Mouse (Mus musculus): Measurements from ENCODE around the gene Nkrf. TPM values are rescaled to one million over a fixed set of nuclear protein-coding genes. Genes with fewer than 3 reads are reported as not detected.

Nkrf gene
- polyA plus RNA-seq, 1 experiment from 2014 or later, result 2.6 TPM

- no peaks in the 10 kb centered on the region for H3K27me3 ChIP-seq (ENCODE audit: control insufficient read depth, insufficient read depth, low read length)
- H3K27ac ChIP-seq (replicated peaks; ENCODE audit: low read depth, low read length), result no peak overlapping the region
- H3K4me3 ChIP-seq (ENCODE audit: low read depth, low read length), result no peak overlapping the region
- DNase-seq (ENCODE audit: low spot score) (no peak), ATAC-seq (ENCODE audit: insufficient number of reproducible peaks, low FRiP score, low TSS enrichment, low read depth) (no peak)
- WGBS, result 86% methylated on average over 6 of the region's 6 CpGs
- no peak overlapping the region for H3K9ac ChIP-seq (ENCODE audit: low read length)
- H3K4me1 ChIP-seq (ENCODE audit: control insufficient read depth, insufficient read depth, low read length), result no peaks in the 10 kb centered on the region
- no peaks in the 10 kb centered on the region for H3K36me3 ChIP-seq (ENCODE audit: control insufficient read depth, insufficient read depth, low read length)
- H3K4me2 ChIP-seq (ENCODE audit: low read depth, severe bottlenecking), result no peak overlapping the region
- H3K9me3 ChIP-seq (ENCODE audit: control insufficient read depth, low read length), result no peaks in the 10 kb centered on the region
Measured at GRCm38 (mm10) chrX:36841698-36842097, 61.0 kb downstream of the Nkrf start.

- H3K36me3 ChIP-seq (ENCODE audit: control insufficient read depth, insufficient read depth, low read length), result no peaks in the 10 kb centered on the region
- no peak overlapping the region for H3K27ac ChIP-seq (replicated peaks; ENCODE audit: low read depth, low read length)
- no peaks in the 10 kb centered on the region for H3K27me3 ChIP-seq (ENCODE audit: control insufficient read depth, insufficient read depth, low read length)
- 84% methylated on average over 7 of the region's 7 CpGs for WGBS
- no peak for DNase-seq (ENCODE audit: low spot score)
- no peak overlapping the region for H3K4me2 ChIP-seq (ENCODE audit: low read depth, severe bottlenecking)
- H3K9ac ChIP-seq (ENCODE audit: low read length), result no peak overlapping the region
- H3K4me3 ChIP-seq (ENCODE audit: low read depth, low read length), result no peak overlapping the region
- no peak for ATAC-seq (ENCODE audit: insufficient number of reproducible peaks, low FRiP score, low TSS enrichment, low read depth)
- H3K9me3 ChIP-seq (ENCODE audit: control insufficient read depth, low read length), result no peaks in the 10 kb centered on the region
- no peaks in the 10 kb centered on the region for H3K4me1 ChIP-seq (ENCODE audit: control insufficient read depth, insufficient read depth, low read length)
Measured at GRCm38 (mm10) chrX:36839391-36839790, 63.3 kb downstream of the Nkrf start.

Other genes starting within 250 kb of the Nkrf start
- gene Slc25a43, start 159.2 kb downstream of the Nkrf start, polyA plus RNA-seq (2014; fragmentation: Nextera tagmentation; extraction: Ambion mirVana), result 1.2 and 1.3 TPM in 2 replicates
- 626 and 628 TPM in 2 replicates for gene Slc25a5, start 107.2 kb downstream of the Nkrf start, polyA plus RNA-seq (2014; fragmentation: Nextera tagmentation; extraction: Ambion mirVana)
- 124 and 129 TPM in 2 replicates for gene Ube2a, start 29.0 kb downstream of the Nkrf start, polyA plus RNA-seq (2014; fragmentation: Nextera tagmentation; extraction: Ambion mirVana)
- gene C330007P06Rik, start 28.8 kb downstream of the Nkrf start, polyA plus RNA-seq (2014; fragmentation: Nextera tagmentation; extraction: Ambion mirVana), result 36.0 and 41.8 TPM in 2 replicates
- gene Sept6, start 88.9 kb upstream of the Nkrf start, polyA plus RNA-seq (2014; fragmentation: Nextera tagmentation; extraction: Ambion mirVana), result 89.0 and 99.0 TPM in 2 replicates
- gene Sowahd, start 145.9 kb upstream of the Nkrf start, polyA plus RNA-seq (2014; fragmentation: Nextera tagmentation; extraction: Ambion mirVana), result not detected in 2 replicates
- 520 and 540 TPM in 2 replicates for gene Rpl39, start 182.5 kb upstream of the Nkrf start, polyA plus RNA-seq (2014; fragmentation: Nextera tagmentation; extraction: Ambion mirVana)
- 21.8 and 22.4 TPM in 2 replicates for gene Upf3b, start 207.4 kb upstream of the Nkrf start, polyA plus RNA-seq (2014; fragmentation: Nextera tagmentation; extraction: Ambion mirVana)
- gene Nkap, start 223.9 kb upstream of the Nkrf start, polyA plus RNA-seq (2014; fragmentation: Nextera tagmentation; extraction: Ambion mirVana), result 24.9 and 26.3 TPM in 2 replicates